Mouse (Mus musculus) embryonic fibroblast, embryonic 13.5 days (primary cell): ENCODE results near the gene Zfp940.

Experiments
- CTCF ChIP-seq: IDR thresholded peaks from 2 replicates; pipeline ENCODE4 v1.5.1; 2011; ENCODE audit warnings: mild to moderate bottlenecking, control low read depth, low read length, moderate library complexity, borderline replicate concordance; ENCODE audit not compliant: insufficient read depth
- POLR2A ChIP-seq: IDR thresholded peaks from 2 replicates; pipeline ENCODE4 v1.6.1; 2011; ENCODE audit warnings: low read depth, mild to moderate bottlenecking, control low read depth, low read length, moderate library complexity

GRCm38 (mm10) chr7:29812244-29812643 lies 41.2 kb downstream of the Zfp940 start:
- TF ChIP-seq POLR2A (no peak), CTCF (no peak)
